Mouse (Mus musculus) CD8-positive naive resting alpha-beta T cell, adult 2 months (primary cell): ENCODE results near the gene Fap.

ENCODE experiments used
- DNase-seq, 2 experiments: peaks; one replicate each; pipeline ENCODE4 v3.0.0; 2022; ENCODE audit warnings: low read depth in 2 of 2, low spot score in 2 of 2

Gene Fap

GRCm38 (mm10) chr2:62573753-62574159 is at the start of gene Fap:
Gene Fap, minus strand, starts transcription at chr2:62574075.
- DNase-seq, result no peak

- DNase-seq, result no peak
Measured at GRCm38 (mm10) chr2:62623024-62623441, 49.2 kb upstream of the Fap start.

- no peak for DNase-seq
Measured at GRCm38 (mm10) chr2:62619679-62620078, 45.8 kb upstream of the Fap start.

- no peak for DNase-seq
Measured at GRCm38 (mm10) chr2:62618934-62619341, 45.1 kb upstream of the Fap start.

- DNase-seq, result no peak
Measured at GRCm38 (mm10) chr2:62613133-62613532, 39.3 kb upstream of the Fap start.

GRCm38 (mm10) chr2:62606205-62606604 is 32.3 kb upstream of the Fap start:
- DNase-seq, result no peak

GRCm38 (mm10) chr2:62603530-62603929 is 29.7 kb upstream of the Fap start:
- no peak for DNase-seq

GRCm38 (mm10) chr2:62596586-62596985 is 22.7 kb upstream of the Fap start:
- no peak for DNase-seq

GRCm38 (mm10) chr2:62594491-62594890 is 20.6 kb upstream of the Fap start:
- no peak for DNase-seq

GRCm38 (mm10) chr2:62591555-62591954 is 17.7 kb upstream of the Fap start:
- no peak for DNase-seq

GRCm38 (mm10) chr2:62589333-62589732 is 15.5 kb upstream of the Fap start:
- no peak for DNase-seq

GRCm38 (mm10) chr2:62585769-62586168 is 11.9 kb upstream of the Fap start:
- DNase-seq, result no peak

- DNase-seq, result no peak
Measured at GRCm38 (mm10) chr2:62574962-62575361, 1.1 kb upstream of the Fap start.

- DNase-seq, result no peak
Measured at GRCm38 (mm10) chr2:62574250-62574649, 375 bp upstream of the Fap start.

- no peak for DNase-seq
Measured at GRCm38 (mm10) chr2:62573099-62573752, 649 bp downstream of the Fap start.

GRCm38 (mm10) chr2:62564687-62565086 is 9.2 kb downstream of the Fap start:
- no peak for DNase-seq

GRCm38 (mm10) chr2:62562661-62563485 is 11.0 kb downstream of the Fap start:
- DNase-seq, result no peak

- DNase-seq, result no peak
Measured at GRCm38 (mm10) chr2:62557417-62557816, 16.5 kb downstream of the Fap start.

- DNase-seq, result no peak
Measured at GRCm38 (mm10) chr2:62556349-62556748, 17.5 kb downstream of the Fap start.

- no peak for DNase-seq
Measured at GRCm38 (mm10) chr2:62549659-62550058, 24.2 kb downstream of the Fap start.

GRCm38 (mm10) chr2:62549131-62549530 is 24.7 kb downstream of the Fap start:
- no peak for DNase-seq

- DNase-seq, result no peak
Measured at GRCm38 (mm10) chr2:62548104-62548503, 25.8 kb downstream of the Fap start.

GRCm38 (mm10) chr2:62535483-62535882 is 38.4 kb downstream of the Fap start:
- DNase-seq, result no peak
